Mouse (Mus musculus) C2C12 (cell line): ENCODE data around the gene Oscar. TPM values are rescaled to one million over a fixed set of nuclear protein-coding genes. Genes with fewer than 3 reads are reported as not detected.

Experiments used
- H3K27me3 ChIP-seq: one replicate; pipeline ENCODE4 v1.6.1; 2011; ENCODE audit not compliant: control insufficient read depth, insufficient read depth, insufficient read length
- H3K36me3 ChIP-seq: one replicate; pipeline ENCODE4 v1.6.1; 2011; ENCODE audit not compliant: control insufficient read depth, insufficient read depth
- H3K4me3 ChIP-seq: one replicate; pipeline ENCODE4 v1.5.1; 2011; ENCODE audit warnings: mild to moderate bottlenecking, control low read depth; ENCODE audit not compliant: poor library complexity, insufficient read depth, severe bottlenecking
- H3K79me2 ChIP-seq: one replicate; pipeline ENCODE4 v1.6.1; 2011; ENCODE audit not compliant: control insufficient read depth, insufficient read depth
- H3K79me3 ChIP-seq: one replicate; pipeline ENCODE4 v1.6.1; 2011; ENCODE audit warnings: low read depth, control low read depth
- H3ac ChIP-seq: one replicate; pipeline ENCODE3; 2011; ENCODE audit warnings: low read depth; ENCODE audit not compliant: control insufficient read depth, insufficient read length
- CEBPB ChIP-seq: IDR thresholded peaks from one replicate; pipeline ENCODE4 v1.6.1; 2011; ENCODE audit warnings: low read depth, mild to moderate bottlenecking, control low read depth, moderate library complexity
- CTCF ChIP-seq: IDR thresholded peaks from one replicate; pipeline ENCODE4 v1.5.1; 2011; ENCODE audit not compliant: control insufficient read depth, insufficient read depth, insufficient read length
- FOSL1 ChIP-seq: IDR thresholded peaks from one replicate; pipeline ENCODE4 v1.8.0; 2011; ENCODE audit warnings: mild to moderate bottlenecking, low read length; ENCODE audit not compliant: poor library complexity, insufficient read depth, severe bottlenecking
- MAX ChIP-seq: IDR thresholded peaks from one replicate; pipeline ENCODE4 v1.6.1; 2011; ENCODE audit warnings: mild to moderate bottlenecking, control low read depth
- MYOD1 ChIP-seq: IDR thresholded peaks from one replicate; pipeline ENCODE4 v1.6.1; 2011; ENCODE audit warnings: low read depth; ENCODE audit not compliant: control insufficient read depth, insufficient read length
- MYOG ChIP-seq: IDR thresholded peaks from one replicate; pipeline ENCODE4 v1.6.1; 2011; ENCODE audit not compliant: control insufficient read depth, insufficient read length; ENCODE audit errors: extremely low read depth
- USF1 ChIP-seq: IDR thresholded peaks from one replicate; pipeline ENCODE4 v1.6.1; 2011; ENCODE audit warnings: low read depth, mild to moderate bottlenecking, control low read depth, moderate library complexity
- polyA plus RNA-seq: library from polyadenylated mRNA; unstranded; fragments of >200 nt; fragmentation: generic; extraction: Trizol; gene quantifications from one replicate; pipeline ENCODE4 v1.2.1, GENCODE M21; 2012; ENCODE audit warnings: missing spikeins

Gene Oscar
- polyA plus RNA-seq, 1 experiment = 0.05 TPM

DNA sequence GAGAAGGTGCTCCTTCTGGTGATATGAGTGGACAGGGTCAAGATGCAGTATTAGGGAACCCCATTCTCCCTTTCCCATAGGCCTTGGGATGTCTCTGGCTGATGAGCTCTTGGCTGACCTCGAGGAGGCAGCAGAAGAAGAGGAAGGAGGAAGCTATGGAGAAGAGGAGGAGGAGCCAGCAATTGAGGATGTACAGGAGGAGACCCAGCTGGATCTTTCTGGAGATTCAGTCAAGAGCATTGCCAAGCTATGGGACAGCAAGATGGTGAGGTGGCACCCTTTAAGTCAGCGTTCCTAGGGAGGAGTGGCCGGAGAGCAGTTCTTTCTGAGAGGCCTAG is 14.5 kb upstream of the Oscar start:
- Histone ChIP-seq H3K79me2 (peaks cover 55% of the 10 kb centered on the region), H3K79me3 (peaks cover 36% of the 10 kb centered on the region), H3K27me3 (no peaks in the 10 kb centered on the region), H3K36me3 (peaks cover 41% of the 10 kb centered on the region), H3K4me3 (peak overlapping the region; percentile 75), H3ac (peak overlapping the region; percentile 79)
- no peak for TF ChIP-seq MYOD1
- no peak for TF ChIP-seq CTCF
- no peak for TF ChIP-seq USF1
- TF ChIP-seq MYOG = no peak
- no peak for TF ChIP-seq FOSL1

DNA sequence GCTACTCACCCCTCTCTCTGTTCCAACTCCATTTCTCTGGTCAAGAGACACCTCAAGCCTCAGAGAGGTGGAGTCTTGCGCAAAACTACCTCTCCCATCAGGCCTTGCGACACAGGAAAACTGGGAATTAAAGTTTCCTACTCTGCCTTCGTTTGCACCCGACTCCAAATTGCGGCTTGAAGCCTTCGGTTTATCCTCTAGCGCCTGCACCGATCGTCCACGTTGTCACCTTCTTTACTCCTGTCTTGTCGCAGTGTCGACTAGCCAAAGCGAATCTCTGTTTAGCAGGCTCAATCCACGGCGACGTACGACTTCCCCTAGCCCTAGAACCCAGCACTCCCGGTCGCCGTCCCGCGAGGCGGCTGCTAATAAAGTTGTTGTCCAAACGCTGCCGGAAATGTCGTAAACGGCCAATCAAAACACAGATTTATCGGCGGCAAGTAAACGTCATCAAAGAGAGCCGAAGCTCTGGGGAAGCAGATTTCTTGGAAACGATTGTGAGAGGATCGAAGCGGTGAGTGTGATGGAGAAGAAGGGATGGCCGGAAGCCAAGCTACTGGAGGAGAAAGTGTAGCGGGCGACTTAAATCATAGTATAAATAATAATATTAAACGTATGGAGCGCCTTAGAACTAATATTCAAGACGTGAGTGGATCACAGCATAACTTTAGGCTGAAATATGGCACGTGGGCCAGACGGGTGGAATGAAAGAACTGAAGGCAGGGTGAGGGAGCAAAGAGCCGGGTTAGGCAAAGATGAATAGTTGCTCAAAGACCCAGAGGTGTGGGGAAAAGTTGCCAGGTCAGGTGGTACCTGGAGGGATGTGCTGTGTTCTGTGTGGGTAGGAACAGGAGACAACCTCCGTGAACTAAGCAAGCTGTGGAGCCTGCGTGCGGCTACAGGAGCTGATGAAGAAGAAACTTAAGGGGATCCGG is 13.9 kb upstream of the Oscar start, which contains the start of the genes Tfpt and Prpf31:
Gene Tfpt, minus strand, starts transcription at position 387 of the 935 bp plus-strand sequence.
Gene Prpf31, plus strand, starts transcription at position 443 of the 935 bp plus-strand sequence.
- H3K36me3 ChIP-seq = peaks cover 37% of the 10 kb centered on the region
- H3K79me3 ChIP-seq = peaks cover 36% of the 10 kb centered on the region
- no peak for TF ChIP-seq USF1
- no peak for TF ChIP-seq CTCF
- peak; percentile 83 for TF ChIP-seq CEBPB
- no peak for TF ChIP-seq MYOG
- TF ChIP-seq FOSL1 = no peak
- TF ChIP-seq MAX = no peak
- peak within 1 kb of the TSS; percentile 79 for H3ac ChIP-seq
- peaks cover 59% of the 10 kb centered on the region for H3K79me2 ChIP-seq
- peak within 1 kb of the TSS; percentile 75 for H3K4me3 ChIP-seq
- no peaks in the 10 kb centered on the region for H3K27me3 ChIP-seq

DNA sequence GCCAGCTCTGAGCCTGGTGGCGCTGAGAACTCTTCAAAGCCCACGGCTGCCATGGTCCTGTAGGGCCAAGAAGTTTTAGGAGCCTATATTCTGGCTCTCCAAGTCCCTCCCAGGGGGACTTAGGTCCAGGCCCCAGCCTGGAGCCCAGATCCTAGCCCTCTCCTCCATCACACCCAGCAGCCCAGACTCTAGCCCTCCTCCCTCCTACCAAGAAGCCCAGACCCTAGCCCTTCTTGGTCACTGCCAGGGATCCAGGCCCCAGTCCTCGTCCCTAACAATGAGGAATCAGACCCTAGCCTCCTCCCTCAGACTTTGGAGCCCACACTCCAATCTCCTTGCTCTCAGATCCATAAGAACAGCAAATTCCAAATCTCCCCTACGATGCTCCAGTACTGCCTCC is 13.1 kb upstream of the Oscar start:
- peak overlapping the region; percentile 68 for H3ac ChIP-seq
- peaks cover 36% of the 10 kb centered on the region for H3K79me3 ChIP-seq
- H3K36me3 ChIP-seq = peaks cover 32% of the 10 kb centered on the region
- peak overlapping the region; percentile 75 for H3K4me3 ChIP-seq
- no peaks in the 10 kb centered on the region for H3K27me3 ChIP-seq
- peaks cover 61% of the 10 kb centered on the region for H3K79me2 ChIP-seq
- TF ChIP-seq CEBPB = no peak
- TF ChIP-seq MYOD1 = no peak
- TF ChIP-seq USF1 = no peak
- TF ChIP-seq CTCF = no peak
- TF ChIP-seq FOSL1 = no peak
- no peak for TF ChIP-seq MAX
- TF ChIP-seq MYOG = no peak

DNA sequence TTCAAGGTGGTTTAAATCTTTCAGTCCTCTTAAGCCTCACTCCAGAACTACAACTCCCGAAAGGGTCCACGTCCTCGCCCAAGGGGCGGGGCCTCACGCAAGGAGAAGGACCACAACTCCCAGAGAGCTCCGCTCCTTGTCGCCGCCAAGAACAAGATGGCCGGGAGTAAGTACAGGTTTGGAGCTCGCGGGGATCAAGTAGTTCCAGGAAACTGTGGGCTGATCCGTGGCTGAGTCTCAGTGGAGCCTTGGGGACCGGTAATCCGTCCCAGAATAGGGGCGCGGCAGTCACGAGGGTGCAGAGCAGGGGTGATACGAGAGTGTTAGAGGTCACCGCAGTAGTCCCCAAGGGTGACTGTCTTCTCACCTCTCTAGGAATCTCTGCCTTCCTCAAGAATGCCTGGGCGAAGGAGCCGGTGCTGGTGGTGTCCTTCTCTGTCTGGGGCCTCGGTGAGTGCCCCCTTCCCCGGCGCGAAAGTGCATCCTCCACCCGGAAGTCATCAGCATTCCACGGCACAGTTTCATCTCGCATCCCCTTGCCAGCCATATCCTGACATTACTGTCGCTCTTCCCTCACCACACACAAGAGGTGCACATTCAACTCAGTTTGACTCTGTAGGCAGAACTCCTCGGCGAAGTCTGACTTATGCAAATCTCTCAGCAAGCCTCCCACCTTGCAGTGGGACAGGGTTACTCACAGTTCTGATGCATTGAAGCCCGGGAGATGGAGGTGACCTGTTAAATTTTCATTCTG is 1.5 kb upstream of the Oscar start, which contains the start of gene Ndufa3:
Gene Ndufa3, plus strand, starts transcription at position 132 of the 754 bp plus-strand sequence.
- Histone ChIP-seq H3ac (peak within 1 kb of the TSS; percentile 78), H3K79me2 (no peaks in the 10 kb centered on the region), H3K36me3 (peaks cover 5% of the 10 kb centered on the region), H3K4me3 (peak within 1 kb of the TSS; percentile 50), H3K79me3 (peaks cover 2% of the 10 kb centered on the region), H3K27me3 (peaks cover 6% of the 10 kb centered on the region)
- no peak for TF ChIP-seq MYOD1
- TF ChIP-seq CEBPB = no peak
- TF ChIP-seq USF1 = no peak
- TF ChIP-seq MAX = no peak
- TF ChIP-seq CTCF = no peak
- no peak for TF ChIP-seq MYOG
- no peak for TF ChIP-seq FOSL1

DNA sequence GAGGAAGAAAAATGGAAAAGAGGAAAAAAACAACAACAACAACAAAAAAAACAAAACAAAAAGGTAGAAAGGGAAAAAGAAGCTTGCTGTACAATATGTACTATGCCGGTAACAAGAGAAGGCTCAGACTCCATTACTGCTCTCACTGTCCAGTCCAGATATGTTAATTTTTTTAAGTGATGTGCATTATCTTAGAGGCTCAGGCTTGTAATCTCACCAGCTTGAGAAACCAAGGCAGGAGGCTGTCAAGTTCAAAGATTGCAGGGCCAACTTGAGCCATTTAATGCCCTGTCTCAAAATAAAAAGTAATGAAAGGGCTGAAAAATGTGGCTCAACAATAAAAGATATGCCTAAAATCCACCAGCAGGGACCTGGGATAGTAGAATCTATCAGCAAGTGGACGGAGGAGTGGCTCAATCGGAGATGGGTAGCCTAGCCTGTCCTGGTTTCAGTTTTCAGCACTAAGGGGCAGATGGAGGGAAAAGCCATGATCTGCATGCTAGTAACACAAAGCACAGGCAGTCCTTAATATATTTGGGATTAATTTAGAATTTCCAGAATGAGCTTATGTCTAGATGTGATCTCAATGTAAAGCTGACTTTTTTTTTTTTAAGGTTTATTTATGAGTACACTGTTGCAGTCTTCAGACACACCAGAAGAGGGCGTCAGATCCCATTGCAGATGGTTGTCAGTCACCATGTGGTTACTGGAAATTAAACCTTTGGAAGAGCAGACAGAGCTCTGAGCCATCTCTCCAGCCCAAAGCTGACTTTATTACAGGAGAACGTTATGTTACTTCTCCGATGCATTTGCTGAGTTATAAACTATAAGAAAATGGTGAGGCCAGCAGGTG is 658 bp upstream of the Oscar start:
- peaks cover 2% of the 10 kb centered on the region for H3K79me3 ChIP-seq
- TF ChIP-seq FOSL1 = no peak
- TF ChIP-seq USF1 = no peak
- no peaks in the 10 kb centered on the region for H3K79me2 ChIP-seq
- H3K27me3 ChIP-seq = peaks cover 6% of the 10 kb centered on the region
- peak overlapping the region; percentile 11 for H3K4me3 ChIP-seq
- H3ac ChIP-seq = no peak overlapping the region
- H3K36me3 ChIP-seq = peaks cover 5% of the 10 kb centered on the region
